Mouse (Mus musculus): ENCODE data around the gene Nos3.

DNA sequence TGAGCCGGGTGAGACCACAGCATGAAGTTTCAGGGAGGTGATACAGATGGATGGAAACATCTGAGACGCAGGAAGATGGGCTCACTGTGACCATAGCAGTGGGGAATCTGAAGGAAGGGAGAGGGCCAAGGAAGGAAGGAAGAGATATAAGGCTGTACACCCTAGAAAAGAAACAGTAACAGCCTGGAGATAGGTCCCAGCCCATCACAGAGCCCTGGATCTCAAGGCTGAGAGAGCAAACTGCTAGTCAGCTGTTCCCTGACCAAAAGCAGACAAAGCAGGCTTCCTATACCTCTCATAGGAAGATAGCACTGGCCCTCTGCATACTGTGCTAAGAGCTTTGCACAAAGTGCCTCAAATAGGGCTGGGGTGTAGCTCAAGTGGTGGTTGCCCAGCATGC, 14.1 kb downstream of the Nos3 start:
- TF ChIP-seq CTCF (conservative IDR thresholded peaks at IDR 0.05; ENCODE audit: insufficient read depth, insufficient read length, low read depth, low read length), result no peak
- no peak for TF ChIP-seq POLR2A (IDR thresholded peaks at IDR 0.05; ENCODE audit: low read depth, low read length)
